Mouse (Mus musculus): ENCODE results near the gene Unc13d. TPM values are rescaled to one million over a fixed set of nuclear protein-coding genes. Genes with fewer than 3 reads are reported as not detected.
A peak's percentile ranks its signal among the peaks of the same experiment; 100 is the strongest.
"Not testable (repeated sequence)": the region's sequence is repeated elsewhere in the genome, so short reads cannot be mapped to it uniquely, and the experiment has no call there.

Gene Unc13d
- polyA plus RNA-seq (2014; fragmentation: Nextera tagmentation; extraction: Ambion mirVana), result 3.7 and 4.7 TPM in 2 replicates

- Histone ChIP-seq H3K9ac (replicated peaks; ENCODE audit: low read depth, low read length) (0 out of 2 replicates have a peak within 1 kb of the TSS, but pooled peaks have one; percentile 18), H3K4me1 (ENCODE audit: control insufficient read depth, insufficient read depth, low read length) (peaks cover 9% of the 10 kb centered on the region), H3K9me3 (ENCODE audit: control insufficient read depth, low read depth, low read length) (no peaks in the 10 kb centered on the region), H3K4me3 (ENCODE audit: low read depth, low read length) (no peak within 1 kb of the TSS), H3K27ac (ENCODE audit: low read length) (peak within 1 kb of the TSS; percentile 82; the same call in 1 of the 2 replicates), H3K36me3 (ENCODE audit: control insufficient read depth, insufficient read depth, low read length) (peaks cover 36% of the 10 kb centered on the region), H3K27me3 (ENCODE audit: control insufficient read depth, insufficient read depth, low read length) (no peaks in the 10 kb centered on the region), H3K4me2 (replicated peaks; ENCODE audit: low read depth, low read length) (peak within 1 kb of the TSS; percentile 44)
- ATAC-seq (ENCODE audit: insufficient number of reproducible peaks, insufficient read depth, low FRiP score, low read depth), result peak; percentile 81
- 56% methylated on average over 22 of the region's 22 CpGs for WGBS
These were observed at the start of gene Unc13d for GRCm38 (mm10) chr11:116077446-116078204. Unc13d (minus strand) TSS chr11:116077961.

GRCm38 (mm10) chr11:116126261-116126660 lies 48.5 kb upstream of the Unc13d start:
- Histone ChIP-seq H3K27ac (ENCODE audit: low read length) (no peak overlapping the region), H3K4me1 (ENCODE audit: control insufficient read depth, insufficient read depth, low read length) (peaks cover 21% of the 10 kb centered on the region), H3K4me3 (ENCODE audit: low read depth, low read length) (no peak overlapping the region), H3K4me2 (replicated peaks; ENCODE audit: low read depth, low read length) (no peak overlapping the region), H3K27me3 (ENCODE audit: control insufficient read depth, insufficient read depth, low read length) (no peaks in the 10 kb centered on the region), H3K9ac (replicated peaks; ENCODE audit: low read depth, low read length) (no peak overlapping the region), H3K36me3 (ENCODE audit: control insufficient read depth, insufficient read depth, low read length) (peaks cover 6% of the 10 kb centered on the region; the same call in 1 of the 2 replicates), H3K9me3 (ENCODE audit: control insufficient read depth, low read depth, low read length) (no peaks in the 10 kb centered on the region; the same call in 1 of the 2 replicates)
- WGBS, result 94% methylated on average over 15 of the region's 15 CpGs
- no peak for ATAC-seq (ENCODE audit: insufficient number of reproducible peaks, insufficient read depth, low FRiP score, low read depth)

GRCm38 (mm10) chr11:116121731-116122245 lies 44.0 kb upstream of the Unc13d start:
- H3K4me2 ChIP-seq (replicated peaks; ENCODE audit: low read depth, low read length); H3K27me3 ChIP-seq (ENCODE audit: control insufficient read depth, insufficient read depth, low read length); H3K4me1 ChIP-seq (ENCODE audit: control insufficient read depth, insufficient read depth, low read length); ATAC-seq (ENCODE audit: insufficient number of reproducible peaks, insufficient read depth, low FRiP score, low read depth); H3K9me3 ChIP-seq (ENCODE audit: control insufficient read depth, low read depth, low read length); H3K4me3 ChIP-seq (ENCODE audit: low read depth, low read length); H3K9ac ChIP-seq (replicated peaks; ENCODE audit: low read depth, low read length); H3K36me3 ChIP-seq (ENCODE audit: control insufficient read depth, insufficient read depth, low read length); H3K27ac ChIP-seq (ENCODE audit: low read length): not testable (repeated sequence)
- 95% methylated on average over 8 of the region's 8 CpGs for WGBS

GRCm38 (mm10) chr11:116117819-116118218 lies 40.1 kb upstream of the Unc13d start:
- Histone ChIP-seq H3K27me3 (ENCODE audit: control insufficient read depth, insufficient read depth, low read length) (no peaks in the 10 kb centered on the region), H3K27ac (ENCODE audit: low read length) (no peak overlapping the region), H3K36me3 (ENCODE audit: control insufficient read depth, insufficient read depth, low read length) (no peaks in the 10 kb centered on the region), H3K9ac (replicated peaks; ENCODE audit: low read depth, low read length) (no peak overlapping the region), H3K4me1 (ENCODE audit: control insufficient read depth, insufficient read depth, low read length) (no peaks in the 10 kb centered on the region), H3K4me2 (replicated peaks; ENCODE audit: low read depth, low read length) (no peak overlapping the region), H3K9me3 (ENCODE audit: control insufficient read depth, low read depth, low read length) (no peaks in the 10 kb centered on the region), H3K4me3 (ENCODE audit: low read depth, low read length) (no peak overlapping the region)
- ATAC-seq (ENCODE audit: insufficient number of reproducible peaks, insufficient read depth, low FRiP score, low read depth), result no peak

DNA sequence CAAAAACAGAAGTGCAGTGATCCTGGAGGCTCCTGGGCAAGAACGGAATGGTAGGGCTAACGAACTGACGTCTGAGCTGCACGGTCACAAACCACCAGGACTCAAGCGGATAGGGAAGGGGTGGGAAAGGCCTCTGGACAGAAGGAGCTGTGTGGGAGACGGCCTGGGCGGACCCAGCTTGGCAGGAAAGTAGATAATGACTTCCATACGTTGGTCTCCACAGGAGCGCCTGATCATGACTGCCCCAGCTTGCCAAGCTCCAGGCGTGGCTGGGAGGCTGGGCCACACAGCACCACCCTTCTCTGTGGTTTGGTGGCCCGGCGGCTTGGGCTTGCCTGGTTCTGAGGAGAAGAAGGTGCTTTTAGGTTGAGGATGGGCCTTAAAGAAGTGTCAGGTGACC lies 39.5 kb upstream of the Unc13d start:
- Histone ChIP-seq H3K4me3 (ENCODE audit: low read depth, low read length) (no peak overlapping the region), H3K4me2 (replicated peaks; ENCODE audit: low read depth, low read length) (no peak overlapping the region), H3K9me3 (ENCODE audit: control insufficient read depth, low read depth, low read length) (no peaks in the 10 kb centered on the region), H3K27me3 (ENCODE audit: control insufficient read depth, insufficient read depth, low read length) (no peaks in the 10 kb centered on the region), H3K27ac (ENCODE audit: low read length) (no peak overlapping the region), H3K9ac (replicated peaks; ENCODE audit: low read depth, low read length) (no peak overlapping the region), H3K4me1 (ENCODE audit: control insufficient read depth, insufficient read depth, low read length) (no peaks in the 10 kb centered on the region), H3K36me3 (ENCODE audit: control insufficient read depth, insufficient read depth, low read length) (no peaks in the 10 kb centered on the region)
- WGBS, result 69% methylated on average over 12 of the region's 12 CpGs
- no peak for ATAC-seq (ENCODE audit: insufficient number of reproducible peaks, insufficient read depth, low FRiP score, low read depth)

GRCm38 (mm10) chr11:116111611-116112203 lies 33.9 kb upstream of the Unc13d start:
- H3K4me3 ChIP-seq (ENCODE audit: low read depth, low read length), result no peak overlapping the region
- WGBS, result 88% methylated on average over 19 of the region's 19 CpGs
- no peak overlapping the region for H3K9ac ChIP-seq (replicated peaks; ENCODE audit: low read depth, low read length)
- no peaks in the 10 kb centered on the region for H3K36me3 ChIP-seq (ENCODE audit: control insufficient read depth, insufficient read depth, low read length)
- H3K27ac ChIP-seq (ENCODE audit: low read length), result no peak overlapping the region
- no peak overlapping the region for H3K4me2 ChIP-seq (replicated peaks; ENCODE audit: low read depth, low read length)
- no peaks in the 10 kb centered on the region for H3K9me3 ChIP-seq (ENCODE audit: control insufficient read depth, low read depth, low read length)
- H3K4me1 ChIP-seq (ENCODE audit: control insufficient read depth, insufficient read depth, low read length), result peaks cover 33% of the 10 kb centered on the region; the same call in 1 of the 2 replicates
- peaks cover 17% of the 10 kb centered on the region for H3K27me3 ChIP-seq (ENCODE audit: control insufficient read depth, insufficient read depth, low read length)
- ATAC-seq (ENCODE audit: insufficient number of reproducible peaks, insufficient read depth, low FRiP score, low read depth), result no peak

DNA sequence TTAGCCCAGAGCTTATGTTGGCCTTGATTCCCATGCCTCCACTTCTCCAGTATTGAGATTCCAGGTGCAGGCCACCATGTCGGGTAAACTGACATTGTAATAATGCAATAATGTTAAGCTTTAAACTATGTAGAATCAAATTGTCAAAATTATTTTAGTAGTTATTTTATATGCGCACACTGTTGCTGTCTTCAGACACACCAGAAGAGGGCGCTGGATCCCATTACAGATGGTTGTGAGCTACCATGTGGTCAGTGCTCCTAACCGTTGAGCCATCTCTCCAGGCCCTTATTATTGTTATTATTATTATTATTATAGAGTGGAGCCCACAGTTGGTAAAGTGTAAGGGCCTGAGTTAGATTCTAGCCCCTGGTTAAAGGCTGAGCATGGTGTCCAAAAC lies 33.3 kb upstream of the Unc13d start:
- H3K9ac ChIP-seq (replicated peaks; ENCODE audit: low read depth, low read length), result no peak overlapping the region
- H3K4me3 ChIP-seq (ENCODE audit: low read depth, low read length), result no peak overlapping the region
- no peaks in the 10 kb centered on the region for H3K36me3 ChIP-seq (ENCODE audit: control insufficient read depth, insufficient read depth, low read length)
- no peaks in the 10 kb centered on the region for H3K9me3 ChIP-seq (ENCODE audit: control insufficient read depth, low read depth, low read length)
- H3K27me3 ChIP-seq (ENCODE audit: control insufficient read depth, insufficient read depth, low read length), result peaks cover 17% of the 10 kb centered on the region
- peaks cover 39% of the 10 kb centered on the region for H3K4me1 ChIP-seq (ENCODE audit: control insufficient read depth, insufficient read depth, low read length)
- no peak overlapping the region for H3K27ac ChIP-seq (ENCODE audit: low read length)
- WGBS, result 78% methylated on average over 4 of the region's 4 CpGs
- no peak overlapping the region for H3K4me2 ChIP-seq (replicated peaks; ENCODE audit: low read depth, low read length)
- no peak for ATAC-seq (ENCODE audit: insufficient number of reproducible peaks, insufficient read depth, low FRiP score, low read depth)

GRCm38 (mm10) chr11:116110540-116110939 lies 32.8 kb upstream of the Unc13d start:
- no peaks in the 10 kb centered on the region for H3K9me3 ChIP-seq (ENCODE audit: control insufficient read depth, low read depth, low read length)
- ATAC-seq (ENCODE audit: insufficient number of reproducible peaks, insufficient read depth, low FRiP score, low read depth), result no peak
- H3K36me3 ChIP-seq (ENCODE audit: control insufficient read depth, insufficient read depth, low read length), result no peaks in the 10 kb centered on the region
- H3K4me3 ChIP-seq (ENCODE audit: low read depth, low read length), result peak overlapping the region; percentile 52
- H3K4me2 ChIP-seq (replicated peaks; ENCODE audit: low read depth, low read length), result peak overlapping the region; percentile 66
- no peak overlapping the region for H3K27ac ChIP-seq (ENCODE audit: low read length)
- 0 out of 2 replicates have a peak overlapping the region, but pooled peaks have one; percentile 36 for H3K9ac ChIP-seq (replicated peaks; ENCODE audit: low read depth, low read length)
- peaks cover 17% of the 10 kb centered on the region for H3K27me3 ChIP-seq (ENCODE audit: control insufficient read depth, insufficient read depth, low read length)
- peaks cover 42% of the 10 kb centered on the region for H3K4me1 ChIP-seq (ENCODE audit: control insufficient read depth, insufficient read depth, low read length)
- 18% methylated on average over 10 of the region's 10 CpGs for WGBS
